Mouse (Mus musculus) midbrain, postnatal 0 days (tissue): Measurements from ENCODE around the gene Agbl4. TPM values are rescaled to one million over a fixed set of nuclear protein-coding genes. Genes with fewer than 3 reads are reported as not detected.

Source experiments
- ATAC-seq: fragments of 200-750 bp; cut with Nextera tagmentation; 2 replicates; pipeline ENCODE4 v1.8.0; 2017; ENCODE audit warnings: moderate number of reproducible peaks, mild to moderate bottlenecking, moderate TSS enrichment, moderate library complexity; ENCODE audit not compliant: low FRiP score
- DNase-seq: peaks from one replicate; pipeline ENCODE4 v3.0.0-alpha.2; 2015; ENCODE audit warnings: low spot score
- H3K27ac ChIP-seq: fragments of 300-500 bp; sonication (generic); 2 replicates; pipeline ENCODE4 v1.5.1; 2014; ENCODE audit warnings: low read depth, mild to moderate bottlenecking, low read length, mixed read lengths
- H3K27me3 ChIP-seq: fragments of 300-500 bp; sonication (generic); 2 replicates; pipeline ENCODE4 v1.6.1; 2014; ENCODE audit warnings: low read length, control low read depth, mixed read lengths; ENCODE audit not compliant: insufficient read depth
- H3K36me3 ChIP-seq: fragments of 300-500 bp; sonication (generic); 2 replicates; pipeline ENCODE4 v1.6.1; 2014; ENCODE audit warnings: low read length, control low read depth, mixed read lengths; ENCODE audit not compliant: insufficient read depth
- H3K4me1 ChIP-seq: fragments of 300-500 bp; sonication (generic); 2 replicates; pipeline ENCODE4 v1.6.1; 2014; ENCODE audit warnings: mild to moderate bottlenecking, control low read depth, antibody characterized with exemption, low read length, mixed read lengths; ENCODE audit not compliant: insufficient read depth
- H3K4me2 ChIP-seq: fragments of 300-500 bp; sonication (generic); 2 replicates; pipeline ENCODE4 v1.6.1; 2014; ENCODE audit warnings: low read depth, mild to moderate bottlenecking, low read length, mixed read lengths; ENCODE audit not compliant: poor library complexity, severe bottlenecking
- H3K4me3 ChIP-seq: fragments of 300-500 bp; sonication (generic); 2 replicates; pipeline ENCODE4 v1.5.1; 2014; ENCODE audit warnings: low read depth, mild to moderate bottlenecking, low read length, moderate library complexity
- H3K9ac ChIP-seq: fragments of 300-500 bp; sonication (generic); replicated peaks from 2 replicates; pipeline ENCODE4 v1.6.1; 2014; ENCODE audit warnings: mild to moderate bottlenecking, low read length, moderate library complexity, mixed read lengths; ENCODE audit not compliant: poor library complexity, severe bottlenecking
- H3K9me3 ChIP-seq: fragments of 300-500 bp; sonication (generic); 2 replicates; pipeline ENCODE4 v1.6.1; 2016; ENCODE audit warnings: low read length, control low read depth
- CTCF ChIP-seq: IDR thresholded peaks from 2 replicates; pipeline ENCODE4 v1.5.1; 2016; ENCODE audit warnings: antibody characterized with exemption, mild to moderate bottlenecking
- whole genome bisulfite sequencing: fragments of 180-500 bp; shearing (Covaris S2); extraction: QIAGEN DNeasy Blood & Tissue Kit; methylation state at CpG from one replicate; pipeline ENCODE4 v1.1.7; 2014; 5-methylcytosine and 5-hydroxymethylcytosine counted together
- polyA plus RNA-seq: library from polyadenylated mRNA; unstranded; fragments of >200 nt; fragmentation: Nextera tagmentation; extraction: Ambion mirVana; gene quantifications from 2 replicates; pipeline ENCODE4 v1.2.1, GENCODE M21; 2015
- total RNA-seq: library from RNA; depleted of rRNA; stranded (reverse); fragments of >200 nt; gene quantifications from 2 replicates; pipeline ENCODE4 v1.2.3, GENCODE M21; 2014

Agbl4 gene
- total and polyA plus RNA-seq, 2 experiments from 2014 or later = 5.0 to 9.2 TPM

DNA sequence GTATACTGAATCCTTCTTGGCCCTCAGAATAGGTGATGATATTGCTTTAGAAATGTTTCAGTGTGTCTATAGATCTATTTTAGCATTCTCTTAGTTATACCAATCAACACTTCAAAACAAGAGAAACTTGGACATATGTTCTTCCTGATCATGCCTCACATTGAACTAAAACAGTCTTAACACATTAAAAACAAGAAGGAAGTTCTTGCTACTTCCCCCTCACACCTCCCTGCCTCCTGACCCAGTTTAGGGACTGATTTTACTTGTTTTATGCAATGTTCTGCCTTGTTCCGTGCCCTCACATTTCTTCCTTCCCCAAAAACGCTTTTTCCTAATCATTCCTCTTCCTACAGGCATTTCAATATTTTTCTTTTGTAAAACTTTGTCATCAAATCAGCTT lies 604.2 kb downstream of the Agbl4 start:
- ATAC-seq (no peak), DNase-seq (no peak)
- Histone ChIP-seq H3K36me3 (no peaks in the 10 kb centered on the region), H3K4me3 (no peak overlapping the region), H3K4me2 (no peak overlapping the region), H3K4me1 (no peaks in the 10 kb centered on the region), H3K27ac (no peak overlapping the region), H3K9ac (no peak overlapping the region), H3K9me3 (no peaks in the 10 kb centered on the region), H3K27me3 (no peaks in the 10 kb centered on the region)
- WGBS = 81% methylated on average over 2 of the region's 2 CpGs
- TF ChIP-seq CTCF = no peak

DNA sequence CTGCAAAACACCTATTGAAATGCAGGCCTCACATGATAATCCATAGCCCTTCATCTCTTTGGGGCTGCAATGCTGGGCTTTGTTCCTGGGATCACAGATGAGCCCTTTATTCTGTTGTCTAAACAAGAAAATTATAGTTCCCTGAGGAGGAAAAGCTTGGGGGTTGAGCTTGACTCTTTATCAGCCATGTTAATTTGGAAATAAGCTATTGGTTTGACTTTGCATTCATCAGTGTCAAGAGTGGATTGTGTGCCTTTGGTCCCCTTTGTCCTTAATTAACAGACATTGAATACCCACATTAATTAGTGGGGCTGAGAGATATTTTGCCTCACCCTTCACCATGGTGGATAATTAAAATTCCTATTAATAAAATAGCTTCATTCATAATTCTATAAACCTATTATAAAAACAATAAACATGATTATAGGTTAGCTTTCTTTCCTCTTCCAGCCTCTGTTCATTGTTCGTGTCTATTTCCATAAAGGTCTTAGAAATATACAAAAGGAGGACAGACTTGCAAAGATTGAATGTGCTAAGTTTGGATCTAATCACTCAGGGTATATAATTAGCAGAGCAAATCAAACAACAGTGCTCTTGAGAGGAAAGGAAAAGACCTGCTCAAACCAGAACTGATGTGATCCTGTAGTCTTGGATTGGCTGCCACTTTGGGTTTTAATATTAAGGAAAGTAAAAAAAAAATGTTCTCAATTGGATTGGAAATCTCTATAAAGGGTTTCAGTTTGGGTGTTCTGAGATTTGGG lies 607.4 kb downstream of the Agbl4 start:
- H3K4me3 ChIP-seq = no peak overlapping the region
- no peak overlapping the region for H3K4me2 ChIP-seq
- H3K27ac ChIP-seq = no peak overlapping the region
- TF ChIP-seq CTCF = no peak
- H3K4me1 ChIP-seq = no peaks in the 10 kb centered on the region
- no peaks in the 10 kb centered on the region for H3K27me3 ChIP-seq
- no peaks in the 10 kb centered on the region for H3K36me3 ChIP-seq
- no peak for ATAC-seq
- H3K9ac ChIP-seq = no peak overlapping the region
- 41% methylated on average over 1 of the region's 1 CpGs for WGBS
- DNase-seq = no peak
- no peaks in the 10 kb centered on the region for H3K9me3 ChIP-seq

DNA sequence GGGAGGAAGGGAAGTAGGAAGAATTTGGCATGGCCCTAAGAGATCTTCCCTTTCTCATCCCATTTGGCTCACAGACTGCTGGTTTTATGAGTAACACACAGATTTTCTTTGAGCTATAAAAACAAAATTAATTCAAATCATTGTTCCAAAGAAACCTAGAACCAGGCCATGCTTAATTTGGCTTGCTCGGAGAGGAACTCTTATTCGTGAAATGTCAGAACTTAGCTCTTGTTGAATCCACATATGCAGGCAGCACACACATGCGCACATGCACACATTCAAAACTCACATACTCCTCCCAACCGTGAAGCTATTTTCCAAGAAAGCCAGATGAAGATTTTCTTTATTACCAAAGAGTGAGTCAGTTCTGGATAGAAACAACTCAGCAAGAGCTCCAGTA lies 621.9 kb downstream of the Agbl4 start:
- TF ChIP-seq CTCF = no peak
- no peak overlapping the region for H3K9ac ChIP-seq
- H3K9me3 ChIP-seq = no peaks in the 10 kb centered on the region
- ATAC-seq (no peak), DNase-seq (no peak)
- H3K27ac ChIP-seq = no peak overlapping the region
- no peaks in the 10 kb centered on the region for H3K27me3 ChIP-seq
- H3K36me3 ChIP-seq = no peaks in the 10 kb centered on the region
- H3K4me2 ChIP-seq = no peak overlapping the region
- 96% methylated on average over 4 of the region's 4 CpGs for WGBS
- no peaks in the 10 kb centered on the region for H3K4me1 ChIP-seq
- no peak overlapping the region for H3K4me3 ChIP-seq

DNA sequence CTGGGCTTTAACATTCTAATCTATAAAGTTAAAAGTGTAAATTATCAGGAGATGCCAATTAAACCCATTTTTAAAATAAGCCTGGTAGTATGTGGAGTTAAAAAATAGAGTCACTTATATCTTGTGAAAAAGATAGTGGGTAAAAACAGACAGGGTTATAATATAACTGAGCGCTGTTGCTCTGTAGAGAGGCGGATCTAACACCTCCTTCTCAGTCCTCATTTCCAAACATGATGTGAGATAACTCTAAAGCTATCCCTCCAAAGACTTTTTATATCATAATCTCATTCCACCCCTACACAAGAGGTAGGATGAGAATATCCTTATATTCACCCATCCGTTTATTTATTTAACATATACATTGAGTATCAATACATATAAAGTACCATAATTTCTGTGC lies 669.9 kb downstream of the Agbl4 start:
- H3K4me1 ChIP-seq = no peaks in the 10 kb centered on the region
- H3K36me3 ChIP-seq = no peaks in the 10 kb centered on the region
- no peak overlapping the region for H3K9ac ChIP-seq
- H3K27me3 ChIP-seq = no peaks in the 10 kb centered on the region
- no peak overlapping the region for H3K4me3 ChIP-seq
- 97% methylated on average over 3 of the region's 3 CpGs for WGBS
- no peak overlapping the region for H3K27ac ChIP-seq
- no peaks in the 10 kb centered on the region for H3K9me3 ChIP-seq
- ATAC-seq (no peak), DNase-seq (no peak)
- no peak overlapping the region for H3K4me2 ChIP-seq
- no peak for TF ChIP-seq CTCF

DNA sequence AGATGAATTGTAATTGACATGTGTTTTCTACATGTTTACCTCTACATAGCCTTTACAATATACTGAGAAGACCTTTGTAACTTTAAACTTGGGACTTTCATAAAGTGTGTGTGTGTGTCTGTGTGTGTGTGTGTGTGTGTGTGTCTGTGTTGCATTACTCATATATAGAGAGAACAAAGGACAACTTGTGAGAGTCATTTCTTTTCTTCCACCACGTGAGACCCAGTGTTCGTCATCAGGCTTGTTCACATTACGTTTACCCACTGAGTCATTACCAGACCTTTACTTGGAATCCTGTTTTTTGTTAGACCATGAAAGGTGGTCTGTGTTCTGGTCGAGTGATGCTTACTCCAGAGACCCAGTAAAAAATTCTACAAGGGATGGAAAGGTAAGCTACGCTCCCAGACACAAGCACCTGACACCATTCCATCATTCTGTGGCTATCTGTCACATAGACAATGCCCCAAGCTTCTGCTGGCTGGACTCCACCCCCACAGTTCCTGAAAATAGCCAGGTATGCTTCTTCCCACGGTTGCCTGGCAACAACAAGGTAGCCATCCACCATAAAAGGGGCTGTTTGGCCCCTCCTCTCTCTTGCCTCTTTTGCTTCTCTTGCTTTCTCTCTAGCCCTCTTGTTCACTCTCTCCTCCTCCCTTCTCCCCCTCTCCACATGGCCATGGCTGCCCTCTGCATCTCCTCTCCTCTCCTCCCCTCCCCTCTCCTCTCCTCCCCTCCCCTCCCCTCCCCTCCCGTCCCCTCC lies 676.5 kb downstream of the Agbl4 start:
- DNase-seq (no peak), ATAC-seq (no peak)
- no peaks in the 10 kb centered on the region for H3K4me1 ChIP-seq
- no peak overlapping the region for H3K4me3 ChIP-seq
- H3K9ac ChIP-seq = no peak overlapping the region
- H3K9me3 ChIP-seq = no peaks in the 10 kb centered on the region
- H3K27ac ChIP-seq = no peak overlapping the region
- TF ChIP-seq CTCF = no peak
- 77% methylated on average over 6 of the region's 7 CpGs for WGBS
- no peaks in the 10 kb centered on the region for H3K36me3 ChIP-seq
- no peaks in the 10 kb centered on the region for H3K27me3 ChIP-seq
- H3K4me2 ChIP-seq = no peak overlapping the region

DNA sequence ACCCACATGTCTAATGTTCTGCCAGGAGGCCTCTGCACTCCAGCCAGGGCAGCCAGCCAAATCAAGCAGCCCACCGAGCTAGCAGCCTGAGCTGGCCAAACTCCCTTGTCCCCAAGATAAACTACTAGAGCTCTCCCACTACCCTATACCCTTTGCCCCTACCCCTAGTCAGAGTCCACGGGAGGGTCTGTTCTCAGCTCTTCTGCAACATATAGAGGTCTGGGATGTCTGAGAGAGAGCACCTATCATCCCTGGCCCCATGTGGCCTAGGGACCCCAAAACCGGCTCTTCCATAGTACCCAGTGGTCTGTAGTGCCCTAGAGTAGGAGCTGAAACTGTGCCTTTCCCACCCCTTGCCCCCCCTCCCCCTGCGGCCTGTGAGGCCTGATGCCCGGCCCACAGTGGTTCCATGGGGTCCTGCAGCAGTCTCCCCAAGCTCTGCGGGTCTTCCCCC lies 677.3 kb downstream of the Agbl4 start:
- Histone ChIP-seq H3K4me3 (no peak overlapping the region), H3K9ac (no peak overlapping the region), H3K36me3 (no peaks in the 10 kb centered on the region), H3K4me1 (no peaks in the 10 kb centered on the region), H3K4me2 (no peak overlapping the region), H3K9me3 (no peaks in the 10 kb centered on the region), H3K27me3 (no peaks in the 10 kb centered on the region), H3K27ac (no peak overlapping the region)
- ATAC-seq = no peak
- peak; percentile 31 for DNase-seq
- TF ChIP-seq CTCF = no peak
- 81% methylated on average over 6 of the region's 6 CpGs for WGBS
